Mouse (Mus musculus): Measurements from ENCODE around the gene Lclat1.

GRCm38 (mm10) chr17:73096484-73096883, 11.3 kb upstream of the Lclat1 start:
- TF ChIP-seq TCF3 (IDR thresholded peaks at IDR 0.05; ENCODE audit: insufficient read length, low read depth) (no peak), MAX (IDR thresholded peaks at IDR 0.05; ENCODE audit: low read depth) (no peak), POLR2A (IDR thresholded peaks at IDR 0.05; ENCODE audit: insufficient read length, low read depth) (no peak), TCF12 (IDR thresholded peaks at IDR 0.05; ENCODE audit: insufficient read depth, poor library complexity, severe bottlenecking) (no peak), POLR2AphosphoS2 (IDR thresholded peaks at IDR 0.05; ENCODE audit: insufficient read length, low read depth) (no peak), MYOD1 (IDR thresholded peaks at IDR 0.05; ENCODE audit: control insufficient read depth in 1 of 3, insufficient read length in 2 of 3, low read depth in 2 of 3) (no peak), E2F4 (IDR thresholded peaks at IDR 0.05; ENCODE audit: insufficient read depth) (no peak), USF1 (IDR thresholded peaks at IDR 0.05; ENCODE audit: low read depth) (no peak), CEBPB (IDR thresholded peaks at IDR 0.05; ENCODE audit: insufficient read depth, poor library complexity, severe bottlenecking) (no peak), MYOG (IDR thresholded peaks at IDR 0.05; ENCODE audit: control insufficient read depth in 1 of 3, insufficient read depth in 1 of 3, insufficient read length in 2 of 3, low read depth in 2 of 3) (no peak)
